Mouse (Mus musculus): Measurements from ENCODE around the gene Zfp114.

The Zfp114 gene

GRCm38 (mm10) chr7:24174618-24175336 is at the start of gene Zfp114:
Gene Zfp114, plus strand, starts transcription at chr7:24175060.
- DNase-seq = peak; percentile 79

GRCm38 (mm10) chr7:24133425-24133995 is 41.4 kb upstream of the Zfp114 start:
- DNase-seq = no peak

GRCm38 (mm10) chr7:24133996-24134828 is 40.6 kb upstream of the Zfp114 start, which contains the start of gene Zfp235:
Gene Zfp235, plus strand, starts transcription at chr7:24134169.
- DNase-seq = peak; percentile 87

GRCm38 (mm10) chr7:24142566-24142965 is 32.3 kb upstream of the Zfp114 start:
- no peak for DNase-seq

- DNase-seq = peak; percentile 7
These were observed 21.6 kb upstream of the Zfp114 start for GRCm38 (mm10) chr7:24153272-24153671.

- no peak for DNase-seq
These were observed 2.7 kb upstream of the Zfp114 start for GRCm38 (mm10) chr7:24172191-24172590.

- no peak for DNase-seq
These were observed 464 bp downstream of the Zfp114 start for GRCm38 (mm10) chr7:24175337-24175711.

GRCm38 (mm10) chr7:24187611-24188010 is 12.8 kb downstream of the Zfp114 start:
- no peak for DNase-seq

GRCm38 (mm10) chr7:24188901-24189570 is 14.2 kb downstream of the Zfp114 start:
- no peak for DNase-seq

- no peak for DNase-seq
These were observed 14.7 kb downstream of the Zfp114 start for GRCm38 (mm10) chr7:24189571-24189944.

- no peak for DNase-seq
These were observed 16.5 kb downstream of the Zfp114 start for GRCm38 (mm10) chr7:24191361-24191760.

GRCm38 (mm10) chr7:24193157-24193556 is 18.3 kb downstream of the Zfp114 start:
- DNase-seq = no peak

- DNase-seq = no peak
These were observed 22.1 kb downstream of the Zfp114 start for GRCm38 (mm10) chr7:24196961-24197360.

GRCm38 (mm10) chr7:24207488-24208261 is 32.8 kb downstream of the Zfp114 start:
- peak; percentile 84 for DNase-seq

GRCm38 (mm10) chr7:24208282-24208886 is 33.5 kb downstream of the Zfp114 start:
- no peak for DNase-seq

- DNase-seq = no peak
These were observed 35.4 kb downstream of the Zfp114 start for GRCm38 (mm10) chr7:24210296-24210695.

- no peak for DNase-seq
These were observed 36.5 kb downstream of the Zfp114 start, which contains the start of gene Zfp111 for GRCm38 (mm10) chr7:24211343-24211742. Gene Zfp111, minus strand, starts transcription at chr7:24211443.
